Mouse (Mus musculus) CH12.LX (cell line): ENCODE data around the gene Arhgef33.
A peak's percentile ranks its signal among the peaks of the same experiment; 100 is the strongest.

Source experiments
- CTCF ChIP-seq, 2 experiments: IDR thresholded peaks in 1 of 2; conservative IDR thresholded peaks in 1 of 2; 2 replicates each; pipeline ENCODE4 v1.5.1; 2011 to 2012; ENCODE audit warnings: low read depth in 2 of 2, low read length in 2 of 2, improper control_type of control experiment in 1 of 2, inconsistent platforms in 1 of 2, mild to moderate bottlenecking in 1 of 2, moderate library complexity in 1 of 2
- TCF12 ChIP-seq: IDR thresholded peaks from 2 replicates; pipeline ENCODE4 v1.6.1; 2014; ENCODE audit warnings: low read depth, mild to moderate bottlenecking, inconsistent platforms, low read length, improper control_type of control experiment

GRCm38 (mm10) chr17:80332386-80332785, 25.2 kb downstream of the Arhgef33 start:
- TF ChIP-seq CTCF (conservative IDR thresholded peaks at IDR 0.05 in 1 of 2, IDR thresholded peaks at IDR 0.05 in 1 of 2; ENCODE audit: low read depth in 2 of 2, low read length in 2 of 2) = peak; percentile 32 to 85; a peak in 3 of 4 replicates
- no peak for TF ChIP-seq TCF12
